Mouse (Mus musculus) lung, postnatal 14 days (tissue): ENCODE results near the gene Atf6.

Source experiments
- DNase-seq: peaks from one replicate; pipeline ENCODE4 v3.0.0; 2021

The Atf6 gene

DNA sequence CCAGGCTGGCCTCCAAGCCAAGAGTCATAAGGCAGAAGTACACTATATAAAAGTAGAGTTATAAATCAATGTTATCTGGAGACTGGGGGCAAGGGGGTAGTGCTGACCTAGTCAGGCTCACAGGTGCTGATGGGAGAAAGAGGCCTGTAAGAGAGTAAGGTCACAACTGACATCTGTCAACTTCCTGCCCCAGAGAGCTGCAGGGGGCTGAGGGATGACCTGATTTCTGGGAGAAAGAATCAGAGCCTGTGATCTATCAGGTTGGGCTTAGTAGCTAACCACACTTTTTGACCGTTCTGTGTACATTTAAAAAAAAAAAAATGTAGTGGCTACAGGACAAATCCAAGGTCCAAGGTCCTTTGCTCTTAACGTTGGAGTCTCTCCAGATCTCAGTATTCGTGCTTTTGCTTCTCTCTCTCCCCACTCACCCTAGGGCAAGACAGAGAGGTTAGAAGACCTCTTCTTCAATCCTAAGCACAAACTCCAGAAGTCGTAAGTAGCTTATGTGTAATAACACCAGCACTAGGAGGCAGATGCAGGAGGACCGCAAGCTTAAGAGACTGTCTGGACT, 15.4 kb upstream of the Atf6 start:
- DNase-seq: no peak

GRCm38 (mm10) chr1:170876906-170877305, 9.3 kb upstream of the Atf6 start:
- DNase-seq: no peak

- DNase-seq: no peak
These were observed 8.1 kb upstream of the Atf6 start for GRCm38 (mm10) chr1:170875676-170876075.

DNA sequence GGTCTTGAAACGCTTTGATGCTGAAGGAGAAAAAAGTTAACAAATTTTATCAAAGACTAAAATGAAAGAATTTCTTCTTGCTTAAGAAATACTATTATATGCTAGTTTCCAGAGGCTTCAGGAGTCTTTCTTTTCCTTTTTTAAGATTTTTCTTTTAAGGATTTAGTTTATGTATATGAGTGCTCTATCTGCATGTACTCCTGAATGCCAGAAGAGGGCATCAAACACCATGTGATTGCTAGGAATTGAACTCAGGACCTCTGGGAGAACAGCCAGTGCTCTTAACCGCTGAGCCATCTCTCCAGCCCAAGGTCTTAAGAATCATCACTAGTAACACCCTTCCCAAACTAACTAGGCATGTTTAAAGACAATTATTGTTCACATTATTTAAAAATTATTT, 4.4 kb upstream of the Atf6 start:
- no peak for DNase-seq

DNA sequence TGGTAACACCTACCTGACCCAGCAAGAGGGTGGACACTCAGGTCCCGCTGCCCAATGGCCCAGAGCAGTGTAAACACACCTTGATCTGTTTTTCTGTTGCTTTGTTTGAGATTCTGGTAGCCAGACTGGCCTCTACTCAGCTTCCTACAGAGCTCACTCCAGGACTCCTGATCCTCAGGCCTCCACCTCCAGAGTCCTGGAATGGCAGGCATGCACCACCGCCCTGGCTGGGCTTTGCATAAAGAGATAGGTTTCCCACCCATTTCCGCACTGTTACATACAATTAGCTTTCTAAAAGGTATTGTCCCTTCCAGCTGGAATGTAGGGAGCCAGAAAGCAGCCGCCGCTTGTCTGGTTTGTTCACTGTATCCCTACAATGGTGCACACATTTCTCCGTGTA, 3.8 kb upstream of the Atf6 start:
- no peak for DNase-seq

GRCm38 (mm10) chr1:170868905-170869283, 1.3 kb upstream of the Atf6 start:
- DNase-seq: no peak

DNA sequence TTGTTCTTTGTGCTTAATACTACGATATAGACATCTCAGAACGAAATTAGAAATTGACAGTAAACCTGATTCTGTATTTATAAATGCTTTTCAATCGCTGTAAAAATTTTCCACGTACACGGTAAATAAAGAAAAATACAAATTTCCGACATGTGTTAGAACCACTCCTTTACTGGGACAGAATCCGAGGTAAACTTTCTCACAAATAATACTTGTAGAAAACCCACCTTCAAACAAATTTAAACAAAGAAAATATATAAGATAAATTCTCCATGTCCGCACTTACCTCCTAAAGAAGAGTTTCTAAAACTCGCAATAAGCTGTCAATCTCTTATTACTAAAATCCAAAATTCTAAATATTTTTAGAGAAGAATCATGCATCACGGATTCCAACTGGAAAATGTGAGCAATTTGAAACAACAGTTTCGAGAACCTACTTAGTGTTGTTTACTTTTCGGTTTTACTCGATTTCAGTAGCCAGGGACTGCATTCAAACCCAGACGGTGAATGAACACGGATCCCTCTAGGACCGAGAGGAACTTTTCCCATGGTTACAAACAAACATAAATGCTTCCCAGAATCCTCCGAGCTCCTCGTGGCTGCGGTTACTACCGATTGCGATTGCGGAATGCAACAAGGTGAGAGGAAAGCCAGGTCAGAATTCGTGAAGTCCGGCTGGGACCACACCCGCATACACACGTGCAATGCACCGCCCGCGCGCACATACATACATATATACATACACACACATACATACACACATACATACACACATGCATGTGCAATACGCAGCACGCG, 735 bp upstream of the Atf6 start:
- DNase-seq: peak; percentile 66

GRCm38 (mm10) chr1:170866992-170867690, 430 bp downstream of the Atf6 start:
- peak; percentile 22 for DNase-seq

DNA sequence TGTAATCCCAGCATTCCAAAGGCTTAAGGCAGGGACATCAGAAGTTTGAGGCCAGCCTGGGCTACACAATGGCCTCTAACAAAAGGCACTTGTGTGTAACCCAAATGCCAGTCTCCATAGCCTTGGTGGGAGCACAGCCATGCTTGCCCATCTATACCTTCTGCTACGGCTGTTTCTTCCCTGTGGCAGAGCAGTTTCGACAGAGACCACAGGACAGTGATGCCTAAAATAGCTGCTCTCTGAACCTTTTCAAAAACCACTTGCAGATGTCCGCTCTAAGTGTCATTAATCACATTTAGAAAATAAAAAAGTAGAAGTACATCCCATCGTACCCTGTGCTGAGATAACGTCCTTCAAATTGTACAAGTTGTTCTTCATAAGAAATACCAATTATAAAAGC, 2.2 kb downstream of the Atf6 start:
- DNase-seq: no peak

- DNase-seq: no peak
These were observed 2.8 kb downstream of the Atf6 start for GRCm38 (mm10) chr1:170864754-170865153.

GRCm38 (mm10) chr1:170864234-170864633, 3.3 kb downstream of the Atf6 start:
- DNase-seq: no peak

- no peak for DNase-seq
These were observed 4.5 kb downstream of the Atf6 start for GRCm38 (mm10) chr1:170863033-170863432.

DNA sequence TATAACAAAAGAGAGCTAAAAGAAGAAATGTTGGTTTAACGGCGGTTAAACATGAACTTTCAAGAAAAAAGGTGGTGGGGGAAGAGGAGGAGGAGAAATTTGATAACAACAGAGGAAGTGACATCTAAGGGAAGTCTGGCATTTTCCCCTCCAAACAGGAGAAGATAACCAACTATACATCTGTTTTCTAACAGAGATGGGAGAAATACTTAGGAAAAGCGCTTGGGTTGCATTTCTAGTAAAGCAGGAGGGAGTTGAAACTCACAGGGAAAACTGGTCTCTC, 5.2 kb downstream of the Atf6 start:
- no peak for DNase-seq

GRCm38 (mm10) chr1:170861671-170862434, 5.7 kb downstream of the Atf6 start:
- DNase-seq: no peak

GRCm38 (mm10) chr1:170858872-170859271, 8.7 kb downstream of the Atf6 start:
- DNase-seq: no peak

GRCm38 (mm10) chr1:170857369-170857768, 10.2 kb downstream of the Atf6 start:
- no peak for DNase-seq

- peak; percentile 28 for DNase-seq
These were observed 12.4 kb downstream of the Atf6 start for GRCm38 (mm10) chr1:170855056-170855760.

- no peak for DNase-seq
These were observed 14.0 kb downstream of the Atf6 start for GRCm38 (mm10) chr1:170853604-170854003.

- DNase-seq: no peak
These were observed 16.6 kb downstream of the Atf6 start for GRCm38 (mm10) chr1:170850637-170851624.

- no peak for DNase-seq
These were observed 17.6 kb downstream of the Atf6 start for GRCm38 (mm10) chr1:170850007-170850406.

GRCm38 (mm10) chr1:170845448-170846307, 21.9 kb downstream of the Atf6 start:
- DNase-seq: no peak
